Mouse (Mus musculus): Measurements from ENCODE around the gene Nt5m. TPM values are rescaled to one million over a fixed set of nuclear protein-coding genes. Genes with fewer than 3 reads are reported as not detected.

Gene Nt5m
- 42.9 and 43.0 TPM in 2 replicates for polyA plus RNA-seq (2016; fragmentation: Nextera tagmentation; extraction: Ambion mirVana)

DNA sequence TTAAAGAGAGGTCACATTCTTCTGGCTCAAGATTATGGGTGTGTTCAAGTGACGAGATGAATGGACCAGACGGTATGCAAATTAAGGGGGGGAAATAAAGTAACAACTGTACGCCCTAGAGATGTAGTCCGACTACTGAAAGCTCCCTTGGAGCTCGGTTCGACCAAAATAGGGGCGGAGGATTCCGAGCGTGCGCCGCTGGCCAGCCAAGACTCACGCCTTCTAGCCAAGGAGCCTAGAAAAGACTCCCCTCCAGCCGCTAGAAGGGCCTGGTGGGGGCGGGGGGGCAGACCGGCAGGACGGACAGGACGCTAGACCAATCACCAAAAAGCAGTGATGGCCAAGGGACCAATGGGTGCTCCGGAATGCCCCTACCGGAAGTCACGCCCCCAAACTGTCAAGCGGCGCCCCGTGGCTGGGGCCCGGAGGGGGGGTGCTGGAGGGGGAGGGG lies at the start of gene Nt5m:
Gene Nt5m, plus strand, starts transcription at position 440 of the 451 bp plus-strand sequence.
- peaks cover 22% of the 10 kb centered on the region for H3K4me1 ChIP-seq
- ATAC-seq (ENCODE audit: insufficient number of reproducible peaks, insufficient read depth, low FRiP score, low TSS enrichment) = peak; percentile 91
- peaks cover 17% of the 10 kb centered on the region for H3K36me3 ChIP-seq
- H3K9me3 ChIP-seq = no peaks in the 10 kb centered on the region
- no peaks in the 10 kb centered on the region for H3K27me3 ChIP-seq
- H3K9ac ChIP-seq = peak within 1 kb of the TSS; percentile 91
- peak within 1 kb of the TSS; percentile 92 for H3K4me3 ChIP-seq
- peak within 1 kb of the TSS; percentile 98 for H3K27ac ChIP-seq
- WGBS = 1% methylated on average over 24 of the region's 24 CpGs
- peak within 1 kb of the TSS; percentile 57 for H3K4me2 ChIP-seq (replicated peaks)

DNA sequence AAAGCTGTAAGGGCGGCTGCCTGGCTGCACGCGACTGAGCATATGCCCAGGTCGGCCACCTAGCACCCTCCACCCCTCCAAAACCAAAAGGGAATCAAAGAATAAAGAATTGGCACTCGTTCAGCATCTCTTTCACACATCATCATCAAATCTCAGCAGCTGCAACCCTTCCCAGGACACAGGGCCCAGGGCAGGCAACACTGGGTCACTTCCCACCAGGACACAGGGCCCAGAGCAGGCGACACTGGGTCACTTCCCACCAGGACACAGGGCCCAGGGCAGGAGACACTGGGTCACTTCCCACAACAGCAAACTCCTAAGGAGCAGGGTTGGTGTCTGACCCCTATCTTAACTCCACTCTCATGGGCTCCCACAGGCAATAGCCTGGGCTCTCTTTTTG lies 45.9 kb upstream of the Nt5m start:
- no peaks in the 10 kb centered on the region for H3K4me1 ChIP-seq
- no peaks in the 10 kb centered on the region for H3K9me3 ChIP-seq
- H3K4me2 ChIP-seq (replicated peaks) = no peak overlapping the region
- H3K27me3 ChIP-seq = 0 out of 2 replicates have a peak, but pooled peaks cover under 1% of the 10 kb centered on the region
- H3K27ac ChIP-seq = no peak overlapping the region
- H3K4me3 ChIP-seq = no peak overlapping the region
- WGBS = 92% methylated on average over 6 of the region's 6 CpGs
- no peak for ATAC-seq (ENCODE audit: insufficient number of reproducible peaks, insufficient read depth, low FRiP score, low TSS enrichment)
- peaks cover 72% of the 10 kb centered on the region for H3K36me3 ChIP-seq
- no peak overlapping the region for H3K9ac ChIP-seq

DNA sequence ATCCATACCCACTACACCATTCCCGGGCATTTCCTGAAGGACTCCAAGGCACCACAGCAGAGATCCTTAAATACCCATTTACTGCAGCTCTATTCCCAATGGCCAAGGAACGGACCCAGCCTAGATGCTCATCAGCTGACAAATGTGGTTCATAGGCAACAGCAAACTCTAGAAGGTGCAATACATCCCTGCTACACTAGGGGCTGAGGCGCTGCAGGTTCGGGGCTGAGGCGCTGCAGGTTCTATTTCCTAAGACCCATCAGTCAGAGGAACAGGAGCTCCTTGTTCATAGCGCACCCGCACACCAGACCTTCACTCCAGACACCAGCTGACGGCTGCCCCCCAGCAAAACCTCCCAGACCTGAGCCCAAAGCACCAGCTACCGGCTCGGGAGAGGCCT lies 38.8 kb upstream of the Nt5m start:
- no peak for ATAC-seq (ENCODE audit: insufficient number of reproducible peaks, insufficient read depth, low FRiP score, low TSS enrichment)
- Histone ChIP-seq H3K27me3 (no peaks in the 10 kb centered on the region), H3K9me3 (no peaks in the 10 kb centered on the region), H3K4me3 (no peak overlapping the region), H3K4me1 (no peaks in the 10 kb centered on the region), H3K27ac (no peak overlapping the region), H3K36me3 (peaks cover 96% of the 10 kb centered on the region), H3K4me2 (replicated peaks) (no peak overlapping the region), H3K9ac (no peak overlapping the region)
- WGBS = 90% methylated on average over 10 of the region's 10 CpGs

DNA sequence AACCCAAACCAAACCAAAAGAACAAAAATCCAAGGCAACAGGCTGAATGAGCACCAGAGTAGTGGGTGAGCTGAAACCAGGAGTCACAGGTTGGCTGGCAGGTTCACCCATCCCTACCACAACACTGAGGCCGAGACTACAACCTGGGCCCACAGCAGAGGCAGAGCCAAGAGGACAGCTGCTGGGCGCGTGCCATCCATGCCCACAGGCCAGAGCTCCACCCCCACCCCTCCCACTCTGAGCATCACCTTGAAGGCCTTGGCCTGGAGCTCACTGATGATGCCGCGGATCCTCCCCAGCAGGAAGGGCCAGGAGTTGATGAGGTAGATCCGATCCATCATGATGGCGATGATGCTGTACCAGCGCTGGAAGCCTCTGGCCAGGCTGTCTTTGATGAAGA lies 37.4 kb upstream of the Nt5m start:
- H3K4me3 ChIP-seq = no peak overlapping the region
- WGBS = 96% methylated on average over 8 of the region's 8 CpGs
- H3K4me2 ChIP-seq (replicated peaks) = no peak overlapping the region
- no peaks in the 10 kb centered on the region for H3K27me3 ChIP-seq
- H3K9ac ChIP-seq = no peak overlapping the region; the same call in 1 of the 2 replicates
- no peak overlapping the region for H3K27ac ChIP-seq
- no peaks in the 10 kb centered on the region for H3K9me3 ChIP-seq
- peaks cover 94% of the 10 kb centered on the region for H3K36me3 ChIP-seq
- no peaks in the 10 kb centered on the region for H3K4me1 ChIP-seq
- ATAC-seq (ENCODE audit: insufficient number of reproducible peaks, insufficient read depth, low FRiP score, low TSS enrichment) = no peak

DNA sequence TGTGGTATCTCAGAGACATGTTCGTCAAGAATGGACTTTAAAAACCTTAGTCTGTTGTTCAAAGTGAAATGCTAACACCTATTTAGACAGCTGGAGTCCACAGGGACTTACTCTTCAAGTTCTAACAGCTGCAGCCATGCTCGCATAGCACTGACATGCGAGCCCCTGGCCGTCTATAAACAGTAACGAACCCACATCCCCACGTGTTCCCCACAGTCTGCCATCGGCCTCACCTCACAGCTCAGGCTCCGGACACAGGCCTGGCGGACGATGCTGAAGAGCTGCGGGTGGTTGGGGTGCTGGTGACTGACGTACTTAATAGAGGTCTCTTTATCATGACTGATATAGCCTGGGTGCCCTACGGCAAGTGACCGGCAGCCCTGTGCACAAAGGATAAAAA lies 35.7 kb upstream of the Nt5m start:
- 88% methylated on average over 14 of the region's 14 CpGs for WGBS
- ATAC-seq (ENCODE audit: insufficient number of reproducible peaks, insufficient read depth, low FRiP score, low TSS enrichment) = no peak
- Histone ChIP-seq H3K4me1 (peaks cover 5% of the 10 kb centered on the region), H3K36me3 (peaks cover 85% of the 10 kb centered on the region), H3K4me3 (no peak overlapping the region), H3K9ac (no peak overlapping the region), H3K9me3 (no peaks in the 10 kb centered on the region), H3K4me2 (replicated peaks) (no peak overlapping the region), H3K27me3 (no peaks in the 10 kb centered on the region), H3K27ac (no peak overlapping the region)

DNA sequence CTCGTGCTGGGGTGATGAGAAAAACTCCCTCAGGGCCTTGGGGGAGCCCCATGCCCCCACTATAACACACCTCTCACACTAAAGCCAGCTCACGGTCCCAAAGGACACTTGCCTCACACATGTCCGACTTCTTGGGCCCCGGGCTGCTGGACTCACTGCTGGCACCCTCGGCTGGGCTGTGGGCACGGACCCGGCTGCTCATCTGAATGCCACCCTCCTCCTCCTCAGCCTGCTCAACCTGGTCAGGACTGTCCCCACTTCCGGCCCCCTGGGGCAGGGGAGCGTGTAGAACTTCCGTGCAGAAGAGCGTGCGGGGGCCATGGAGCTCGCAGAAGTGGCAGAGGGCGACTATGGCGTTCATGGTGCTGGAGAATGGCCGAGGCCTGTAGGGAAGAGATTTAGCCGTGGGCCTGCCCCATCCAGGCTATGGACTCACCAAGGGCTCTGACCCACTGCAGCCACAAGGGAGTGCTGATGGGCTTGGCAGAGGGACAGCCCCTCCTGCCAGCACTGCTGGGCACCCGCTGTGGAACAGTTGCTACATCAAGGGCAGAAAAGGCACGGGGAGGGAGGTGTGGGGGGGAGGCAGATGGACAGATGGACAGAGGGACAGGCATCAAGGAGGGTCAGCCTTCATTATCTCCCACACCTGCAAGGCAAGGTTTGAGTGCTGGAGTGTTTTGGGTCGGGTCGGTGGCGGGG lies 34.7 kb upstream of the Nt5m start:
- WGBS = 89% methylated on average over 22 of the region's 22 CpGs
- Histone ChIP-seq H3K4me1 (peaks cover 11% of the 10 kb centered on the region), H3K4me2 (replicated peaks) (no peak overlapping the region), H3K27me3 (no peaks in the 10 kb centered on the region), H3K27ac (no peak overlapping the region), H3K36me3 (peaks cover 75% of the 10 kb centered on the region), H3K4me3 (no peak overlapping the region), H3K9me3 (no peaks in the 10 kb centered on the region), H3K9ac (no peak overlapping the region)
- no peak for ATAC-seq (ENCODE audit: insufficient number of reproducible peaks, insufficient read depth, low FRiP score, low TSS enrichment)

DNA sequence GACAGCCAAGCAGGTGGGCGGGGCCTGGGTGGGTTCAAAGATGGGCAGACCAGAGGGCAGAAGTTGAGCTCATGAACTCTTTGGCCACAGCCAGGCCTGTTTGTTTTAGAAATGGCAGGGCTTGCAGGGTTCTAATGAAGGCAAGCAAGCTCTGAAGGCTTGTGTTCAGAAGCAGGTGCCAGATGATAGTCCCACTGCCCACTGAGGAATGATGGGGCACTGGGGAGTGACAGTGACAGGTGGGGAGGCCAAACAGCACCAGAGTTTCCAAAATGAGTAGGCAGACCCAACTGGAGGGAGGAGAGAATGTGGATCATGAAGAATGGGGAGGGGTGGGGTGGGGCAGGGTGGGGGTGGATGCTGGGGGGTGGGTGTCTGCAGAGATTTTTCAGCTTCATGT lies 34.0 kb upstream of the Nt5m start:
- Histone ChIP-seq H3K36me3 (peaks cover 68% of the 10 kb centered on the region), H3K9me3 (no peaks in the 10 kb centered on the region), H3K27ac (no peak overlapping the region), H3K4me1 (peaks cover 11% of the 10 kb centered on the region), H3K9ac (no peak overlapping the region), H3K4me3 (no peak overlapping the region), H3K27me3 (no peaks in the 10 kb centered on the region), H3K4me2 (replicated peaks) (no peak overlapping the region)
- ATAC-seq (ENCODE audit: insufficient number of reproducible peaks, insufficient read depth, low FRiP score, low TSS enrichment) = no peak
- WGBS = 100% methylated on average over 1 of the region's 1 CpGs

DNA sequence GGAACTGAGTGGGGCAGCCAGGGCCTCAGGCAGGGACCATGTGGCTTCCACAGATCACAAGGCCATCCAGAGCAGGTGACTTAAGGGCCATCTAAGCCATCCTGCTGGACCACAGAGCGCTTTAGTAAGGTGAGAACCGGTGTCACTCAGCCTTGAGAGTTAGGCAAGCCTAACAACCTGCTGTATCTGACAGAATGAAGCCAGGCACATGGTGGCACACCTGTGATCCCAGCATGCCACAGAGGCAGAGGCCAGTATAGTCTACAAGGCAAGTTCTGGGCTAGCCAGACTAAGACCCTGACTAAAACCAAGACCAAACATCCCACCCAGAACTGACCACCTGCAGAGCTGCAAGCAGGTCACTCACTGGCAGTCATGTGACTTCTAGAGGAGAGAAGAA lies 33.6 kb upstream of the Nt5m start:
- H3K4me3 ChIP-seq = no peak overlapping the region
- no peak overlapping the region for H3K9ac ChIP-seq
- 96% methylated on average over 2 of the region's 2 CpGs for WGBS
- H3K4me2 ChIP-seq (replicated peaks) = no peak overlapping the region
- ATAC-seq (ENCODE audit: insufficient number of reproducible peaks, insufficient read depth, low FRiP score, low TSS enrichment) = no peak
- no peaks in the 10 kb centered on the region for H3K9me3 ChIP-seq
- H3K36me3 ChIP-seq = peaks cover 64% of the 10 kb centered on the region
- peaks cover 11% of the 10 kb centered on the region for H3K4me1 ChIP-seq
- H3K27me3 ChIP-seq = no peaks in the 10 kb centered on the region
- H3K27ac ChIP-seq = no peak overlapping the region

DNA sequence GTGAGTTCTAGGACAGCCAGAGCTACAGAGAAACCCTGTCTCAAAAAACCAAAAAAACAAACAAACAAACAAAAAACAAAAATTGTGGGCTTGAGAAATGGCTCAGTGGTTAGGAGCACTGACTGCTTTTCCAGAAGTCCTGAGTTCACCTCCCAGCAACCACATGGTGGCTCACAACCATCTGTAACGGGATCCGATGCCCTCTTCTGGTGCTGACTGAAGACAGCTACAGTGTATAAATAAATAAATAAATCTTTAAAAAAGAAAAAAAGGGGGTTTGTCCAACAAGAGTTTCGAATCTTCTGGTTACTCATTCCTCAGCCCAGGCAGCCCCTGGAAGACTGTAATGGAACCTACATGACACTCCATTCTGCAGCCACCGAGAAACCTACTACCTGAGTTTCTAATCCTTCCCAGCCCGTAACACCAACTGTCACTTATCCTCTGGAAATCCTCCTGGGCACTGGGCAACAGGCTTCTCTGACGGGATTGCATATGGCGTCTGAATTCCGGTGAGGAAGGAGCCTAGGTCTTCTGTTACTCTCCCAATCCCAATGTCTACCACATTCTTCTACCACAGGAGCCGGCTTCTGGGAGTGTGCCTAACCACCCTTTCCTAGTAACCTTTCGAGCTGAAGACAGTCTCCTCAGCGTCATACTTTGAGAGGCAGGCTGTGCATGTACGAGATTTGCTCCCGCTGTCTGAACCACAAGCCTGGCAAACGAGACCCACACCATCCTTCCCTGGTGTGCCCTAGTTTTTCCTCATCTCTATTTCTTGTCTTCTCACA lies 30.9 kb upstream of the Nt5m start:
- peak overlapping the region; percentile 85; the same call in 1 of the 2 replicates for H3K9ac ChIP-seq
- H3K36me3 ChIP-seq = peaks cover 38% of the 10 kb centered on the region
- ATAC-seq (ENCODE audit: insufficient number of reproducible peaks, insufficient read depth, low FRiP score, low TSS enrichment) = no peak
- H3K4me2 ChIP-seq (replicated peaks) = peak overlapping the region; percentile 86
- peak overlapping the region; percentile 85 for H3K4me3 ChIP-seq
- no peak overlapping the region for H3K27ac ChIP-seq
- no peaks in the 10 kb centered on the region for H3K9me3 ChIP-seq
- H3K4me1 ChIP-seq = peaks cover 18% of the 10 kb centered on the region
- H3K27me3 ChIP-seq = no peaks in the 10 kb centered on the region
- 68% methylated on average over 14 of the region's 14 CpGs for WGBS

DNA sequence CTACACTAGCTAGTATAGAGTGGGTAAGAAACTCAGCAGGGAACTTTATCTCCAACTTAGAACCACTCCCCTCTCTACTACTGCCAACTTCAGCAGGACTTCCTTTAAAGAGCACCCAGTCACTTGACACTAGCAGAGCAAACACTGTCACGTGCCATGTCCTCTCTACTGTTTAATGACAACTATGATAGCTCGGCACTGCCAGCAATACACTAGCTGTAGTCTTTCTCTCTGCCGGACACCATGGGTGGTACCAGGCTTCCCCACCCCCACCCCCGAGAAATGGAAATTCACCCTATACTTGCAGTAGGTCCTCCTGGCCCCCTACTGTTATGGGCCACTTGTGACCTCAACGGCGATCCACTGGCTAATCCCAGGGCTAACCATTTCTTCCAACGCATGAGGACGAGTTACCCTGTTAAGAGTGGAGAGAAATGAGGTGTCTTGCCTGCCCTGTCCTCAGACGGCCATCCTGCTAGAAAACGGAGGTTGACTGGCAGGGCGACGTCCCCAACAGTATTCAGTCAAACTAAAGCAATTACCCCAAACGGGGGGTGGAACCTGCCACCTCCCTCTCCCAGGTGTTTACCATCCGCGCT lies 30.1 kb upstream of the Nt5m start:
- WGBS = under 1% methylated on average over 15 of the region's 15 CpGs
- peak overlapping the region; percentile 85 for H3K4me3 ChIP-seq
- peaks cover 30% of the 10 kb centered on the region for H3K36me3 ChIP-seq
- peak overlapping the region; percentile 97 for H3K27ac ChIP-seq
- H3K27me3 ChIP-seq = no peaks in the 10 kb centered on the region
- H3K4me1 ChIP-seq = peaks cover 18% of the 10 kb centered on the region
- H3K4me2 ChIP-seq (replicated peaks) = peak overlapping the region; percentile 86
- H3K9me3 ChIP-seq = no peaks in the 10 kb centered on the region
- H3K9ac ChIP-seq = peak overlapping the region; percentile 85
- no peak for ATAC-seq (ENCODE audit: insufficient number of reproducible peaks, insufficient read depth, low FRiP score, low TSS enrichment)

DNA sequence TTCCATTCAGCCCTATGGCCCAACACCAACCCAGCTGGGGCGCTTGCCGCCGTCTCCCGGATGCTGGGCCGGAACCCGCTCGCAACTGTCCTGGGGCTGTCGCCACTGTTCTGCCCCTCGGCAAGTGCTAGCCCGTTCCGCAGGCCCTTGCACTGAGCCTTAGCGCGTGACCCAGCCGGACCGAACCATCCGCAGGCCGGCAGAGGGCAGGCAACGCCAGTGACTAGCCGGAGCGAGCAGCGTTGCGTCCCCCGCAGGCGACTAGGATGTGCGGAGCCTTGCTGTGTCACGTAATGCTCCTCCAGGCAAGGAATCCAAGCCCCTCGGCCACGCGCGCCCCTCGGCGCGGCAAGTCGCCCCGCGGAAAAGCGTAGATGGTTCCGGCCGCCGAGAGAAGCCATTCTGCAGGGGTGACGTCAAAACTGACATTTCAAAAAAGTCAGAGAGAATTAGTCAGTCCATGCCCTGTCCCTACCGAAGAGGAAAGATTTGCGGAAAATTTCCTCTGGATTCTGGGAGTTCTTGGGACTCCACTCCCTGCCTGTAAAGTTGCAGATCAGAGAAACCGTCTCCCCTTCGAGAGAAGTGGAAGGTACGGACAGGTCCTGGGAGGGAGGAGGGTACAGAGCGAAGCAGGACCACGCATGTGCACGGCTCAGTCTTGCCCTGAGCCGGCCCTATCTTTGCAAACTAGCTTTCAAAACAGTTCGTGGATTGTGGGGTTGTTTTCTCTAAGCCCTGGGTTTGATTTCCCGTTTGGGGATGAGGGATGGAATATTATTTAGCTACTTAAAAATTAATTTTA lies 29.4 kb upstream of the Nt5m start, which contains the start of gene Flcn:
Gene Flcn, minus strand, starts transcription at position 347 of the 805 bp plus-strand sequence.
- Histone ChIP-seq H3K4me2 (replicated peaks) (peak within 1 kb of the TSS; percentile 86), H3K4me1 (peaks cover 18% of the 10 kb centered on the region), H3K27me3 (no peaks in the 10 kb centered on the region), H3K9me3 (no peaks in the 10 kb centered on the region), H3K36me3 (peaks cover 23% of the 10 kb centered on the region), H3K4me3 (peak within 1 kb of the TSS; percentile 85), H3K9ac (peak within 1 kb of the TSS; percentile 85), H3K27ac (peak within 1 kb of the TSS; percentile 97)
- under 1% methylated on average over 52 of the region's 52 CpGs for WGBS
- peak; percentile 92 for ATAC-seq (ENCODE audit: insufficient number of reproducible peaks, insufficient read depth, low FRiP score, low TSS enrichment)
